Mouse (Mus musculus) hindbrain, embryonic 11.5 days (tissue): ENCODE results near the gene Usp5. TPM values are rescaled to one million over a fixed set of nuclear protein-coding genes. Genes with fewer than 3 reads are reported as not detected.

Source experiments
- ATAC-seq: fragments of 200-750 bp; cut with Nextera tagmentation; 2 replicates; pipeline ENCODE4 v1.8.0; 2017; ENCODE audit warnings: mild to moderate bottlenecking, moderate TSS enrichment, moderate library complexity; ENCODE audit not compliant: low FRiP score
- DNase-seq: peaks from one replicate; pipeline ENCODE4 v3.0.0-alpha.2; 2015; ENCODE audit warnings: low spot score
- H3K27ac ChIP-seq: fragments of 300-500 bp; sonication (generic); 2 replicates; pipeline ENCODE4 v1.5.1; 2014; ENCODE audit warnings: mild to moderate bottlenecking, low read depth, low read length
- H3K27me3 ChIP-seq: fragments of 300-500 bp; sonication (generic); 2 replicates; pipeline ENCODE4 v1.6.1; 2014; ENCODE audit warnings: mild to moderate bottlenecking, low read length, moderate library complexity, mixed read lengths; ENCODE audit not compliant: control insufficient read depth, insufficient read depth
- H3K36me3 ChIP-seq: fragments of 300-500 bp; sonication (generic); 2 replicates; pipeline ENCODE4 v1.6.1; 2014; ENCODE audit warnings: mild to moderate bottlenecking, low read length, moderate library complexity, mixed read lengths; ENCODE audit not compliant: control insufficient read depth, insufficient read depth
- H3K4me1 ChIP-seq: fragments of 300-500 bp; sonication (generic); replicated peaks from 2 replicates; pipeline ENCODE4 v1.6.1; 2014; ENCODE audit warnings: low read length, mixed read lengths; ENCODE audit not compliant: control insufficient read depth, insufficient read depth
- H3K4me2 ChIP-seq: fragments of 300-500 bp; sonication (generic); replicated peaks from 2 replicates; pipeline ENCODE4 v1.6.1; 2014; ENCODE audit warnings: mild to moderate bottlenecking, low read depth, low read length
- H3K4me3 ChIP-seq: fragments of 300-500 bp; sonication (generic); 2 replicates; pipeline ENCODE4 v1.5.1; 2014; ENCODE audit warnings: low read depth, low read length
- H3K9ac ChIP-seq: fragments of 300-500 bp; sonication (generic); 2 replicates; pipeline ENCODE4 v1.6.1; 2014; ENCODE audit warnings: low read depth, low read length
- H3K9me3 ChIP-seq: fragments of 300-500 bp; sonication (generic); 2 replicates; pipeline ENCODE4 v1.6.1; 2016; ENCODE audit warnings: low read length; ENCODE audit not compliant: control insufficient read depth
- WGBS: fragments of 180-500 bp; shearing (Covaris S2); extraction: QIAGEN DNeasy Blood & Tissue Kit; methylation state at CpG from one replicate; pipeline ENCODE4 v1.1.7; 2014; 5-methylcytosine and 5-hydroxymethylcytosine counted together
- polyA plus RNA-seq: library from polyadenylated mRNA; unstranded; fragments of >200 nt; fragmentation: Nextera tagmentation; extraction: Ambion mirVana; gene quantifications from 2 replicates; pipeline ENCODE4 v1.2.1, GENCODE M21; 2014

The Usp5 gene
- polyA plus RNA-seq, 1 experiment from 2014 or later = 127 TPM

- Histone ChIP-seq H3K9ac (no peak overlapping the region), H3K27me3 (no peaks in the 10 kb centered on the region), H3K36me3 (no peaks in the 10 kb centered on the region), H3K9me3 (no peaks in the 10 kb centered on the region), H3K4me1 (no peaks in the 10 kb centered on the region), H3K4me3 (no peak overlapping the region), H3K4me2 (no peak overlapping the region), H3K27ac (no peak overlapping the region)
- no peak for ATAC-seq
- DNase-seq = no peak
- 83% methylated on average over 4 of the region's 4 CpGs for WGBS
These were observed 39.8 kb downstream of the Usp5 start for GRCm38 (mm10) chr6:124789519-124789918.

GRCm38 (mm10) chr6:124787722-124788121, 41.6 kb downstream of the Usp5 start:
- Histone ChIP-seq H3K4me3 (no peak overlapping the region), H3K36me3 (no peaks in the 10 kb centered on the region), H3K9me3 (no peaks in the 10 kb centered on the region), H3K4me2 (no peak overlapping the region), H3K9ac (no peak overlapping the region), H3K27me3 (no peaks in the 10 kb centered on the region), H3K4me1 (no peaks in the 10 kb centered on the region; the same call in 1 of the 2 replicates), H3K27ac (no peak overlapping the region)
- ATAC-seq (no peak), DNase-seq (no peak)
- WGBS = 78% methylated on average over 10 of the region's 10 CpGs

- Histone ChIP-seq H3K27ac (no peak overlapping the region), H3K4me1 (no peaks in the 10 kb centered on the region; the same call in 1 of the 2 replicates), H3K4me3 (no peak overlapping the region), H3K9ac (no peak overlapping the region), H3K9me3 (no peaks in the 10 kb centered on the region), H3K4me2 (no peak overlapping the region), H3K27me3 (no peaks in the 10 kb centered on the region), H3K36me3 (no peaks in the 10 kb centered on the region)
- WGBS = 63% methylated on average over 8 of the region's 8 CpGs
- ATAC-seq (no peak), DNase-seq (no peak)
These were observed 42.4 kb downstream of the Usp5 start for GRCm38 (mm10) chr6:124786756-124787420.

GRCm38 (mm10) chr6:124782436-124782835, 46.8 kb downstream of the Usp5 start:
- Histone ChIP-seq H3K9me3 (no peaks in the 10 kb centered on the region), H3K9ac (no peak overlapping the region), H3K36me3 (no peaks in the 10 kb centered on the region), H3K27ac (no peak overlapping the region), H3K27me3 (no peaks in the 10 kb centered on the region; the same call in 1 of the 2 replicates), H3K4me2 (no peak overlapping the region), H3K4me1 (no peaks in the 10 kb centered on the region; the same call in 1 of the 2 replicates), H3K4me3 (no peak overlapping the region; the same call in 1 of the 2 replicates)
- ATAC-seq (no peak), DNase-seq (peak; percentile 33)
- 21% methylated on average over 6 of the region's 6 CpGs for WGBS

GRCm38 (mm10) chr6:124780917-124781316, 48.4 kb downstream of the Usp5 start:
- DNase-seq = no peak
- H3K27ac ChIP-seq = no peak overlapping the region
- no peaks in the 10 kb centered on the region; the same call in 1 of the 2 replicates for H3K4me1 ChIP-seq
- no peaks in the 10 kb centered on the region for H3K9me3 ChIP-seq
- no peak overlapping the region for H3K4me2 ChIP-seq
- H3K36me3 ChIP-seq = no peaks in the 10 kb centered on the region
- no peak for ATAC-seq
- no peak overlapping the region for H3K9ac ChIP-seq
- H3K27me3 ChIP-seq = no peaks in the 10 kb centered on the region; the same call in 1 of the 2 replicates
- 92% methylated on average over 7 of the region's 7 CpGs for WGBS
- no peak overlapping the region for H3K4me3 ChIP-seq

GRCm38 (mm10) chr6:124779984-124780416, 49.3 kb downstream of the Usp5 start:
- ATAC-seq = peak; percentile 36; the same call in 1 of the 2 replicates
- WGBS = 3% methylated on average over 10 of the region's 10 CpGs

GRCm38 (mm10) chr6:124779222-124779983, 49.9 kb downstream of the Usp5 start, which contains the start of gene Lrrc23:
TSS of gene Lrrc23 (minus strand) at chr6:124779727.
- Histone ChIP-seq H3K9ac (no peak within 1 kb of the TSS), H3K9me3 (no peaks in the 10 kb centered on the region), H3K4me1 (no peaks in the 10 kb centered on the region; the same call in 1 of the 2 replicates), H3K36me3 (no peaks in the 10 kb centered on the region), H3K27ac (no peak within 1 kb of the TSS), H3K4me3 (peak within 1 kb of the TSS; percentile 23), H3K4me2 (peak within 1 kb of the TSS; percentile 49), H3K27me3 (no peaks in the 10 kb centered on the region; the same call in 1 of the 2 replicates)
- DNase-seq (peak; percentile 79), ATAC-seq (peak; percentile 58)
- 4% methylated on average over 23 of the region's 23 CpGs for WGBS

More at GRCm38 (mm10) chr6:124779984-124780416, 49.3 kb downstream of the Usp5 start:
- no peak overlapping the region for H3K27ac ChIP-seq
- H3K4me3 ChIP-seq = peak overlapping the region; percentile 23
- peak overlapping the region; percentile 49 for H3K4me2 ChIP-seq
- H3K9ac ChIP-seq = no peak overlapping the region
- DNase-seq = no peak
- no peaks in the 10 kb centered on the region for H3K9me3 ChIP-seq
- H3K4me1 ChIP-seq = no peaks in the 10 kb centered on the region; the same call in 1 of the 2 replicates
- no peaks in the 10 kb centered on the region; the same call in 1 of the 2 replicates for H3K27me3 ChIP-seq
- H3K36me3 ChIP-seq = no peaks in the 10 kb centered on the region

GRCm38 (mm10) chr6:124770511-124770910, 58.8 kb downstream of the Usp5 start:
- 82% methylated on average over 15 of the region's 15 CpGs for WGBS
- Histone ChIP-seq H3K36me3 (no peaks in the 10 kb centered on the region), H3K9me3 (no peaks in the 10 kb centered on the region), H3K27ac (no peak overlapping the region), H3K4me2 (no peak overlapping the region), H3K4me1 (no peaks in the 10 kb centered on the region; the same call in 1 of the 2 replicates), H3K27me3 (peaks cover 2% of the 10 kb centered on the region; the same call in 1 of the 2 replicates), H3K9ac (no peak overlapping the region), H3K4me3 (no peak overlapping the region)
- ATAC-seq = no peak
- no peak for DNase-seq
